Mouse (Mus musculus): ENCODE data around the gene Syncrip. TPM values are rescaled to one million over a fixed set of nuclear protein-coding genes. Genes with fewer than 3 reads are reported as not detected.
A peak's percentile ranks its signal among the peaks of the same experiment; 100 is the strongest.
"Not testable (repeated sequence)": the region's sequence is repeated elsewhere in the genome, so short reads cannot be mapped to it uniquely, and the experiment has no call there.

Syncrip gene
- total RNA-seq, 2 experiments from 2014 or later = 58.2 to 67.8 TPM

GRCm38 (mm10) chr9:88492522-88492921, 10.1 kb upstream of the Syncrip start:
- no peak for DNase-seq (ENCODE audit: low spot score in 2 of 2)
- intact Hi-C loops (cut with DNase I) = no loop called here

DNA sequence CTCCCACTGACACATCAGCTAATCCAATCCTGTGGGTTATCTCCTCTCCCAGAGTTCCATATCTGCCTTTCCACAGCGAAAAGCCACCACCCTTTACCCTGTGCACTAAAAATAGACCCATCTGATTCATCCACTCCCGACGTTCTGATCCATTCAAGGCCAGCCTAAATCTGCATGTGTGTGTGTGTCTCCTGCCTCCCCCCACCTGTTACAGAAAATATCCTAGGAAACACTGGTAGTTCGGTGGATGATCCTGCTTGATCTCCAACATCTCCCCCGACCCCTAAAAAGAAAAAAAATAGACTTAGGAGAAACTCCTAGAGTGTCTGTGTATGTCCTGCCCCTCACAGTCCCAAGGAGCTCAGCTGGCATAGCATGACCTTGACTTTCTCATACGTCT, 2.2 kb upstream of the Syncrip start:
- intact Hi-C loops (cut with DNase I) = no loop called here
- no peak for DNase-seq (ENCODE audit: low spot score in 2 of 2)

- DNase-seq (ENCODE audit: low spot score in 2 of 2) = peak; percentile 82 to 88
- intact Hi-C loops (cut with DNase I) = no loop called here
These were observed 539 bp upstream of the Syncrip start for GRCm38 (mm10) chr9:88482829-88483396.

DNA sequence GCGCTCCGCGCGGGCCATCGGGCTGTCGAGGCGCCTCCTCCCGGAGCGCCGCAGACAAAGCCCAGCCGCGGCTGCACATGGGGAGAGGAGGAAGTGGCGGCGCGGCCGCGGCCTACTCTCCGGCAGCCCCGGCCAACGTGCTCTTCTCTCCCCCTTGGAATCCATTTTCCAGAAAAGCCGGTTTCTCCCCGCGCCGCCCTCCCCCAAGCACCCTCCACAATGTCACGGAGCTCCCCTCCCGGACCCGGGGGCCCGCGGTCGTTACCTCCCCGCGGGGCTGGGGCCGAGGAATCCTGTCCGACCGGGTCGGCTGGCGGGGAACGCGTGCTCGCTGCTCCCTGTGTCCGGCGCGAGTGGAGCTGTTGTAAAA, 598 bp downstream of the Syncrip start:
- DNase-seq (ENCODE audit: low spot score in 2 of 2) = peak in 1 of 2 experiments; percentile 63
- intact Hi-C loops (cut with DNase I) = loop anchor here (1.0 to 2.0 kb wide), 3 partner anchors 42 to 65 kb away; partner anchors contain the start of gene Snx14

GRCm38 (mm10) chr9:88481061-88481790, 1.1 kb downstream of the Syncrip start:
- DNase-seq (ENCODE audit: low spot score in 2 of 2) = peak; percentile 51 to 56
- intact Hi-C loops (cut with DNase I) = loop anchor here (1.0 to 2.0 kb wide), 3 partner anchors 42 to 66 kb away; partner anchors contain the start of gene Snx14

- intact Hi-C loops (cut with DNase I) = loop anchor here (2.0 kb wide), 2 partner anchors 41 to 67 kb away; partner anchors contain the start of gene Snx14
- DNase-seq (ENCODE audit: low spot score in 2 of 2) = no peak
These were observed 2.3 kb downstream of the Syncrip start for GRCm38 (mm10) chr9:88480120-88480519.

- DNase-seq (ENCODE audit: low spot score in 2 of 2) = no peak
- intact Hi-C loops (cut with DNase I) = no loop called here
These were observed 6.2 kb downstream of the Syncrip start for GRCm38 (mm10) chr9:88476138-88476537.

DNA sequence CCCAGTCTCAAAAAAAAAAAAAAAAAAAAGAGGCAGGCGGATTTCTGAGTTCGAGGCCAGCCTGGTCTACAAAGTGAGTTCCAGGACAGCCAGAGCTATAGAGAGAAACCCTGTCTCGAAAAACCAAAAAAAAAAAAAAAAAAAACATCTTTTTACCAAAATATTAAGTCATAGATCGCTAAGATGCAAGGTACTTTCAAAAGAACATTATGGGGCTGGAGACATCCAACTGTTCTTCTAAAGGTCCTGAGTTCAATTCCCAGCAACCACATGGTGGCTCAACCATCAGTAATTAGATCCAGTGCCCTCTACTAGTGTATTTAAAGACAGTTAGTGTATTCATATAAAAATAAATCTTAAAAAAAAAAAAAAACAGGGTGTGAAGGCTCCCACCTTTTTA, 21.4 kb downstream of the Syncrip start:
- intact Hi-C loops (cut with DNase I) = loop anchor here (10.0 kb wide), 1 partner anchor 76 kb away; no protein-coding TSS in a partner anchor
- DNase-seq (ENCODE audit: low spot score in 2 of 2) = not testable (repeated sequence)

- no peak for DNase-seq (ENCODE audit: low spot score in 2 of 2)
- intact Hi-C loops (cut with DNase I) = loop anchor here (2.0 kb wide), 1 partner anchor 41 kb away; no protein-coding TSS in a partner anchor
These were observed 42.4 kb downstream of the Syncrip start for GRCm38 (mm10) chr9:88439991-88440390.

- no peak for DNase-seq (ENCODE audit: low spot score in 2 of 2)
- intact Hi-C loops (cut with DNase I) = loop anchor here (2.0 kb wide), 1 partner anchor 42 kb away; no protein-coding TSS in a partner anchor
These were observed 43.2 kb downstream of the Syncrip start for GRCm38 (mm10) chr9:88439238-88439600.

- peak; percentile 99 for DNase-seq (ENCODE audit: low spot score in 2 of 2)
- intact Hi-C loops (cut with DNase I) = loop anchor here (2.0 kb wide), 1 partner anchor 42 kb away; no protein-coding TSS in a partner anchor
These were observed 43.7 kb downstream of the Syncrip start, which contains the start of gene Snx14 for GRCm38 (mm10) chr9:88438555-88439237. Gene Snx14 (minus strand): TSS chr9:88438958.

DNA sequence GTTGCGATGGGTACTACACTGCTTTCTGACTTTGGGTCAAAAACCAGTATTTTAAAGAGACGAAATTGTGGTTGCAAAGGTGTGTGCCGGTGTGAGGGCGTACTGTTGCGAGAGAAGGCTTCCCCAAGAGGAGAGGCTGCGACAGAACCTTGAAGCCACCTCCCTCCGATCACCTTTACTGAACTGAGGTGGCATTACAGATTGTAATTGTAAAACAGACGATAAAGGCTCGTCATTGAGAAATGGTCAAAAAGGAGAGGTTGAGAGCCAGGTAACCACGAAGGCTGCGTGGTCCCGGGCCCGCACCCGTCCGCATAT, 44.2 kb downstream of the Syncrip start:
- intact Hi-C loops (cut with DNase I) = loop anchor here (2.0 kb wide), 1 partner anchor 43 kb away; no protein-coding TSS in a partner anchor
- DNase-seq (ENCODE audit: low spot score in 2 of 2) = no peak

DNA sequence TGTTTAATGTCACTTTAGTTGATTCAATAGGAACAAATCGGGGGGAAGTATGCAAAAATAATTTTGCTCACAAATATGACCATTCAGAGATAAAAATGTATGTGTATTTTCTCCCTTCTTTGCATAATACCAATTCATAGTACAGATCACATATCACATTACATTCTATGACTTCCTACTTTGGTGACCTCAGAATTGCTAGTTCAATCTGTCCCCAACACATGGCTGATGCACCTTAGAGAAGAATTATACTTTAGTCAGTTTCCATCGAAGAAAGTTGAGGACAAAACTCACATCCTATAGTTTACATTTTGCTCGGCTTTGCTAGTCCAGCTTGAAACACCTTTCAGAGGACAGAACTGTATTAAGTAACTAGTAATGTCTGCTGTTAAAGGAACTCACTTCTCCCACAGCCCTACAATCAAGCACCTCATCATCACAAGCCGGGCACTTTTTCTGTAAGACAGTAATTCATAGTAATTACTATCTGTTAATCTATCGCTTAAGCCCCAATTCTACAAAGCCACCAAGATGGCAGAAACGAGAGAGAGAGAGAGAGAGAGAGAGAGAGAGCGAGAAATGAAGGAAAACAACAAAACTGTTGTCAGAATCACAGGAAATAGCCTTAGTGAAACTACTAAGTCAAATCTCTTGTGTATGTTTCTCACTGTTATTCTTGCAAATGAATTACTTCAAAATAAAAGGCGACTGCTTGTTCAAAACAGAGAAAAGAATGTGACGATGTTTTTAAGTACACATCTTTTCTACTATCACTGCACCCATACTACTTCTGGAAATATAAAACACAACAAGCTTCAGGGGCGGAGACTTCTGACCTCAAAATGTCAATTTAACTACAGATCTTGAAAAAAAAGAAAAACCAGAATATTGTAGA, 44.8 kb downstream of the Syncrip start:
- intact Hi-C loops (cut with DNase I) = loop anchor here (2.0 kb wide), 1 partner anchor 43 kb away; no protein-coding TSS in a partner anchor
- DNase-seq (ENCODE audit: low spot score in 2 of 2) = no peak

DNA sequence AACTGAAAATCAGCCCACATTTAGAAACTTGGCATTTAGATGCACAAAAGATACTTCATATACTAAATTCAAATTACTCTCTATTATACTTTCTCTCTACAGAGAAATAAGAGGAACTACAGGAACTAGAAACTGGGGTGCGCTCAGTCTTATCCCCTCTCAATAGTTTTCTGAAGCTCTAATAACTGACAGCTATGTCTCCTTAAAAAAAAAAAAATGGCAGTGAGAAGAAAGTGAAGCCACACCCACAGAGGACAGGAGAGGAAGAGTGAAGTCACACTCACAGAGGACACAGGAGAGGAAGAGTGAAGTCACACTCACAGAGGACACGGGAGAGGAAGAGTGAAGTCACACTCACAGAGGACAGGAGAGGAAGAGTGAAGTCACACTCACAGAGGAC, 58.0 kb downstream of the Syncrip start:
- DNase-seq (ENCODE audit: low spot score in 2 of 2) = no peak
- intact Hi-C loops (cut with DNase I) = no loop called here

DNA sequence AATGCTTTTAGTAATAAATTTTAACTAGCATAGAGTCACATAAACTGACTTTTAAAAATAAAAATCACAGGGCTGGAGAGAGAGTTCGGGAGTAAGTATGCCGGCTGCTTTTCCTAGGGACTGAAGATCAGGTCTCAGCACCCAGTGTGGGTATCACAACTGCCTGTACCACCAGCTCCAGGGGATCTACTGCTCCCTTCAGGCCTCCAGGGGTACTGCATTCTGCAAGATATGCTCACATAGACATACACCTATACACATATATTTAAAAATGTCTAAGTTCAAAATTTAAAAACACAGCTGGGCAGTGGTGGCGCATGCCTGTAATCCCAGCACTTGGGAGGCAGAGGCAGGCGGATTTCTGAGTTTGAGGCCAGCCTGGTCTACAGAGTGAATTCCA, 59.9 kb downstream of the Syncrip start:
- intact Hi-C loops (cut with DNase I) = no loop called here
- DNase-seq (ENCODE audit: low spot score in 2 of 2) = no peak

DNA sequence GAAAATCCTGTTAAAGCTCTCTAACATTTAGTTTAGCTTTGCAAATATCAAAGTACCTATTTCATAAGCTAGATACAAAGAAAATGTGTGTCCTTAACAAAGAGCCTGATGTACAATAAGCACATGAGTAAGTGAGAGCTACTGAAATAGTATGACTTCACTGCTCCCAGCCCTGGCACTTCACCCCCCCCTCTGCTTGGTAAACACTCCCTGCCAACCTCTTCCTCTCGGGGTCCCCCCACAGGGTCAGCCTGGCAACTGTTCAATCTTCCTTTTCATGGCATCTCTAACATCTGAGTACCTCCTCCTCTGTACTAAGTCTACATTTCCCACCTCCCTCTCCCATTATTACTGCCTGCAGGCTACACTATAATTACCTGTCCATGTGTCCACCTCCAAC, 65.6 kb downstream of the Syncrip start:
- intact Hi-C loops (cut with DNase I) = no loop called here
- no peak for DNase-seq (ENCODE audit: low spot score in 2 of 2)

DNA sequence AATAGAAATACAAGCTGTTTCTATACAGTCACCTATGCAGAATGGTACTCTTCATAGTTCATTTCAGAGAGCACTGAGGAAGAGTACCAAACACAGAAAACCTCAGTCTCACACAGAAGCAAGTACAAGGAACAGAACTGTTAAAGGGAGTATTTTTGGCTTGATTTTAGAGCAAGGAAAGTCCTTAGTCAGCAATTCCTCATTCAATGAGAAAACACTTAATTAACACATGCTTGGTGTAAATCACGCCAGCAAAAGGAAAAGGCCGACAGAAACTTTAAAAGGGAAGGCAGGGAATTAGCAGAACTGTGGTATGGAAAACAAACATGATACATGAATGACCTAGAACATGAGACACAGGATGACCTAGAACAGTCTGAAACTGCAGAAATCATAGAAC, 72.4 kb downstream of the Syncrip start:
- no peak for DNase-seq (ENCODE audit: low spot score in 2 of 2)
- intact Hi-C loops (cut with DNase I) = no loop called here

DNA sequence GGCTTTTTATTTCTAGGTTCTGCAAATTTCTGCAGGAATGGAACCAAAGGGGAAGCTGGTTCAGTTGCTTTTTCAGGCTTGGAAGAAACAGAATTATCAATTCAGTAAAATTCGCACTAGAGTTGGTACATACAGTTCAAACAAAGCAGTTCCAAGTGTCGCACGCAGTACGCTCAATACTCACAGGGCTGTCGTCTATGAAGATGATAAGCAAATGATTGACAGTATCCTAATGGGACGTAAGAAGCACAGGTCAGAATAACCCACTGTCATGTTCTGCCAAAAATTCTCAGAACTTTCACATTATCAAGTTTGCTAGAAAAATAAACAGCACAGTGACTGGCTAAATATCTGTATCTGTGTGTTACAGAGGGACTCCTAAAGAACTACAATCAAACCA, 77.9 kb downstream of the Syncrip start:
- no peak for DNase-seq (ENCODE audit: low spot score in 2 of 2)
- intact Hi-C loops (cut with DNase I) = no loop called here

- DNase-seq (ENCODE audit: low spot score in 2 of 2) = no peak
- intact Hi-C loops (cut with DNase I) = no loop called here
These were observed 78.3 kb downstream of the Syncrip start for GRCm38 (mm10) chr9:88404088-88404487.

Data from left cerebral cortex, postnatal 36 days (tissue).